Mouse (Mus musculus): ENCODE measurements around the gene Zfp58.

DNA sequence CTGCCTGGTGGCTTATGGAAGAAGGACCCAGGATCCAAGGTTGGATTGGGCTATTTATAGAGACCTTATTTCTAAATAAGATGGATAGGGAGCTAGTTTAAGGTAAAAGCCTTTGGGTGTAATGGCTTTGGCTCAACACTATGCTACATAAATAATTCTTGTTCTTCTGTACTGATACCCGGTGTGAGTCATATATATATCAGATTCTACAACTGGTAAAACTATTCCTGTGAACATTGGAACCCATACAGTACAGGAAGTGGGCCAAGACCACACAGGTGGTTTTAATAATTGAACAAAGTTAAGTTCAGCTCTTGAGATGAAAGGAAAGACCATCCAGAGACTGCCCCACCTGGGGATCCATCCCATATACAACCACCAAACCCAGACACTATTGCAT is 553 bp upstream of the Zfp58 start:
- TF ChIP-seq CTCF (IDR thresholded peaks at IDR 0.05; ENCODE audit: low read depth, low read length) (no peak), TAL1 (conservative IDR thresholded peaks at IDR 0.05; ENCODE audit: low read depth, low read length) (no peak), GATA1 (IDR thresholded peaks at IDR 0.05; ENCODE audit: borderline replicate concordance, low read length) (no peak), GATA2 (IDR thresholded peaks at IDR 0.05; ENCODE audit: borderline replicate concordance, low read depth, low read length) (no peak), POLR2AphosphoS5 (IDR thresholded peaks at IDR 0.05; ENCODE audit: insufficient replicate concordance, low read depth, low read length) (no peak)
